Mouse (Mus musculus) spleen, postnatal 36 days (tissue): ENCODE data around the gene Krt25.

ENCODE experiments used
- DNase-seq, 2 experiments: peaks; one replicate each; pipeline ENCODE4 v3.0.0; 2022; ENCODE audit warnings: low spot score in 2 of 2, mixed read lengths in 1 of 2

Gene Krt25

GRCm38 (mm10) chr11:99276786-99277185, 46.0 kb downstream of the Krt25 start:
- DNase-seq: no peak

GRCm38 (mm10) chr11:99275624-99276023, 47.1 kb downstream of the Krt25 start:
- DNase-seq: no peak

GRCm38 (mm10) chr11:99272721-99273120, 50.0 kb downstream of the Krt25 start:
- DNase-seq: no peak

DNA sequence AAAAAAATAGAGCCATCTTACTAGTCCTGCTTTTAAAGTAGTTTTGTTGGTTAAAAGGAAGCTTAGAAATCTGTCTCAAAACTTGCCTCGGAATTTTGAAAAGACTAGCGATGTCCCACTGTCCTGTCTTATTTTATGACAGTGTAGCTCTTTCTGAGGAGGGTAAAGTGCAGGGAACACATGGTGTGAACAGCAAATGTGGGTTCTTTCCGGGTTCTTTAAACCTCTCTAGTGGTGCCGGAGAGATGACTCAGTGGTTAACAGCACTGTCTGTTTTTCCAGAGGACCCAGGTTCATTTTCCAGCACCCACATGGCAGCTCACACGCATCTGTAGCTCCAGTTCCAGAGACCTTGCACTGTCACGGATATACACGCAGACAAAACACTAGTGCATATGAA, 53.6 kb downstream of the Krt25 start:
- no peak for DNase-seq

DNA sequence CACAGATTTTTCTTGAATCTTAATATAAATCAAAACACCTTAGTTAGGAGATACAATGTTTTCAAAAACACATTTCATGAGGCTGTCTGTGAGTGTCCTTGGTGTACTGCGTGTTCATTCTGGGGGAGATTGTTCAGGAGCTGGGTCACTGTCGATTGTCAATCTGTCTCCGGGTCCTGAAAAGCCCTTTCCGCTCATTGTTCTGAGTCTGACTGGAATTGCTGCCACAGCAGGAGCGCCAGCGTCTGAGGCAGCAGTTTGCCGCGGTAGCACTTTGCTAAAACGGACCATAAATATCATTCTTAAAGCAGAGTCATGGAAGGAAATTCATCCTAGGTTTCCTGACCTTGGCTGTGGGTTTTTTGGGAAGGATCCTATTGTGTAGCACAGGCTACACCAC, 57.0 kb downstream of the Krt25 start:
- DNase-seq: no peak
